Mouse (Mus musculus) E14TG2a.4 (cell line): Measurements from ENCODE around the gene Acsm3.

ENCODE experiments used
- H3K27me3 ChIP-seq: 2 replicates; pipeline ENCODE4 v1.6.1; 2014; ENCODE audit warnings: low read length, control low read depth; ENCODE audit not compliant: insufficient read depth
- H3K36me3 ChIP-seq: 2 replicates; pipeline ENCODE4 v1.6.1; 2014; ENCODE audit warnings: low read length, control low read depth; ENCODE audit not compliant: insufficient read depth
- H3K4me1 ChIP-seq: replicated peaks from 2 replicates; pipeline ENCODE4 v1.6.1; 2014; ENCODE audit warnings: low read depth, low read length, control low read depth
- H3K4me3 ChIP-seq: replicated peaks from 2 replicates; pipeline ENCODE4 v1.5.1; 2014; ENCODE audit warnings: mild to moderate bottlenecking, low read length
- H3K9me3 ChIP-seq: 2 replicates; pipeline ENCODE4 v1.6.1; 2014; ENCODE audit warnings: low read length, control low read depth
- CTCF ChIP-seq: conservative IDR thresholded peaks from 2 replicates; pipeline ENCODE4 v1.5.1; 2014; ENCODE audit warnings: low read length
- NANOG ChIP-seq: IDR thresholded peaks from 2 replicates; pipeline ENCODE4 v1.6.1; 2014; ENCODE audit warnings: borderline replicate concordance, low read length, mixed read lengths
- POU5F1 ChIP-seq: IDR thresholded peaks from 2 replicates; pipeline ENCODE4 v1.6.1; 2014; ENCODE audit warnings: low read length, borderline replicate concordance

Acsm3 gene

DNA sequence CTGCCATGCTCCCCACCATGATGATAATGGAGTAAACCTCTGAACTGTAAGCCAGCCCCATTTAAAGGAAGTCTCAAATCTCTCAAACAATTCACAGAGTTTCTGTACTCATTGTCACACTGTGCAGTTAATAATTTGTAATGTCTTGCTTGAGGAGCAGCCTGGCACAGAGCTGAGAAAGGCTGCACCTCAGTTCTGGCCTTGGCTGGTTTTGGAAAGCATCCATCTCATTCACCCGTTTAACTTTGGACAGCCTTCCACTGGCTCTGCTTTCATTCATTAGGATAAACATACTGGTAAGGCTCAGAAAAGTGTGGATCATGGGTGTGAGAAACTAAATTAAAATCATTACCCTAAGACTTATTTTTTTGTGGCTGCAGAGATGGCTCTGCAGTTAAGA lies 14.9 kb upstream of the Acsm3 start:
- TF ChIP-seq NANOG (no peak), CTCF (no peak), POU5F1 (no peak)
- H3K27me3 ChIP-seq = peaks cover 14% of the 10 kb centered on the region
- no peak overlapping the region for H3K4me3 ChIP-seq
- H3K9me3 ChIP-seq = no peaks in the 10 kb centered on the region
- H3K4me1 ChIP-seq = peaks cover 4% of the 10 kb centered on the region
- H3K36me3 ChIP-seq = no peaks in the 10 kb centered on the region

DNA sequence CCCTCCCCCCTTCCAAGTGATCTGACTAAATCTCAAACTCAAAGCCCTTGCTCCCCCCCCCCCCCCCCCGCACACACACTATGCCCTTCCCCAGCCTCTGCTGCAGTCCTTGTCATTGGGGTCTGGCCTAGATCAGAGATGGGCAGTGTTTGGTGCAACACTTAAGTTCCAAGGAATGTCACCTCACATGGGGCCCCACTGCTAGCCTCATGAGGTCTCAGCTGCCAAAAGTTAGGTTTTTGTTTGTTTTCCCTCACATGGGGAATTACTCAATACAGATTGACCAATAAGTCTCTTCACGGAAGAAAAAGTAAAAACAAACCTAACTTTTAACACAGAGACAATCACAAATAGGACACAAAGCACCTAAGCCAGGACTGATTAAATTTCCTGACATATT lies 12.0 kb upstream of the Acsm3 start:
- H3K27me3 ChIP-seq = peaks cover 3% of the 10 kb centered on the region
- no peaks in the 10 kb centered on the region for H3K9me3 ChIP-seq
- H3K4me1 ChIP-seq = peaks cover 4% of the 10 kb centered on the region
- H3K36me3 ChIP-seq = no peaks in the 10 kb centered on the region
- TF ChIP-seq POU5F1 = no peak
- no peak overlapping the region for H3K4me3 ChIP-seq

DNA sequence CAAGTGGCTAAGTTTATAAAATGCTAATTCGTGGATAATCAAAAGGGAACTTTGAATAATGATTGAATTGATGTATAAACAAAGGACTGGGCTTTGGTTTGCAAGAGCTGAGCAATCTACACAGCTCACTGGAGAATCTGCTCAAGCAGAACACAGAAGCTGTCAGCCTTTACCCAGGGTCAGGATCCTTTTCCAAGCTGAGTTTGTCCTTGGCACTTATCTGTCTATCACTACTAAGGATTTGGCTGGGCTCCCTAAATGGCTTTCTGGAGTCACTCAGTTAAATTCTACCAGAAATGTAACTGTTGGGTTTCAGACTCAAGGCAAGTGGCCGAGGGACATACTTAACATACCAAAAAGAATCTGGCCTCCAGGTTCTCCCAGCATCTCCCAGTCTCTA lies 10.8 kb upstream of the Acsm3 start:
- TF ChIP-seq CTCF (no peak), NANOG (no peak), POU5F1 (no peak)
- no peaks in the 10 kb centered on the region for H3K4me1 ChIP-seq
- H3K36me3 ChIP-seq = no peaks in the 10 kb centered on the region
- H3K9me3 ChIP-seq = no peaks in the 10 kb centered on the region
- H3K27me3 ChIP-seq = no peaks in the 10 kb centered on the region; the same call in 1 of the 2 replicates
- no peak overlapping the region for H3K4me3 ChIP-seq

DNA sequence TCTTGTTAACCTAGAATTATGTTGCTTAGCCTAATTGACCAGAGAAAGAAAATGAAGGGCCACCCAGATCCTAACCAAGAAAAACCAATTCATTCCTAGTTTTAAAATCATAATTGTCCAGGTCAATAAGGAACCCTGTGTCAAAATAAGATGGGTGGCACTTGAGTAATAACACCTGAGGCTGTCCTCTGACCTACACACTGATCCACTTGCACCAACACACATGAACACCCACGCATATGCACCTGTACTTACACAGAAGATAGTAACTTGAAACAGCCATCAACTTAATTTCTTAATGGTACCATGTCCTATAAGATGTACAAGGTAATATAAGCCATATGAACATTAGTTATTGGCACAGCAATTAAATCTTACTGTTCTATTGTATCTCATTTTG lies 7.0 kb upstream of the Acsm3 start:
- Histone ChIP-seq H3K4me3 (no peak overlapping the region), H3K36me3 (no peaks in the 10 kb centered on the region), H3K4me1 (no peaks in the 10 kb centered on the region), H3K9me3 (no peaks in the 10 kb centered on the region), H3K27me3 (peaks cover 4% of the 10 kb centered on the region; the same call in 1 of the 2 replicates)
- TF ChIP-seq NANOG = no peak
- no peak for TF ChIP-seq POU5F1
- TF ChIP-seq CTCF = no peak

DNA sequence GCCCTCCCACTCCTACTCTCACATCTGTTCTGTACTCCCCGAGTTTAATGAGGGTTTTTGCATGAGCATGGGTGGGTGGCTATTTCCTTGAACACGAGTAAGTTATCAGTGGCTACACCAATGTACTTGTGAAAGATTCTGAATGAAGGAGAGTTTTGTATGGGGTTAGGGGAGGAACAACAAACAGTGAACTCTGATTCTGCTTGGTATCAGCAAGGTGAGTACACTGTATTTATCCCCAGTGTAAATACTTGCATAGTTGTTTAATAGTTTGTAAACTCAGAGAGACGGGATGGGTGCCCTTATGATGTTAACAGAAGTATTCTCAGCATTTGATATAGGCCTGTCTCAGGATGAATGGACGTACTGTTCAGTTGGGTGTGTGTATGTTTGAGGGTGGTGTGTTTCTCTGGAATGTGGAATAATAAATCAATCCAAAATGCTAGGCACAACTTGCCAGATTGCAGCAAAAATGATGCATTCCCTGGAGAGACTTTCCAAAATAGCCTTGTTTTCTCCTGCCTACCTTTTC lies 1.5 kb downstream of the Acsm3 start:
- no peaks in the 10 kb centered on the region for H3K4me1 ChIP-seq
- TF ChIP-seq CTCF (no peak), POU5F1 (no peak), NANOG (no peak)
- peaks cover 7% of the 10 kb centered on the region; the same call in 1 of the 2 replicates for H3K27me3 ChIP-seq
- no peak overlapping the region for H3K4me3 ChIP-seq
- no peaks in the 10 kb centered on the region for H3K36me3 ChIP-seq
- peaks cover 4% of the 10 kb centered on the region; the same call in 1 of the 2 replicates for H3K9me3 ChIP-seq

DNA sequence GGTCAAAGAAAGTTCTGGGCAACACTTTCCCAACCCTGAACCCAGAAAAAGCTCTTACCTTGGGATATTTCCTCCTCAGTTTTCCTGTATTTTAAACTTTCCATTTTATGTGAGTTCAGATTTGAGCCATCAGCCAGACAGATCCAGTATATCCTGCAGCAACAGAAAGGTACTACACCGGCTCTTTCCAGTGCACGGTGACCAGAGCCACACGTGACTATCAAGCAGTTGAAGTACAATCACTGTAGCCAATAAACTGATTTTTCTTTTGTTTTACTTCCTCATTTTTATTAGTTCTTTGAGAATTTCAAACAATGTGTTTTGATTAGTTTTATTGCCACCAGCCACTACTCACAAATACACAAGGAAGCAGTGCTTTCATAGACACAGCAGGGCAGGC lies 3.7 kb downstream of the Acsm3 start:
- Histone ChIP-seq H3K4me3 (no peak overlapping the region), H3K27me3 (0 out of 2 replicates have a peak, but pooled peaks cover 3% of the 10 kb centered on the region), H3K36me3 (no peaks in the 10 kb centered on the region), H3K9me3 (peaks cover 4% of the 10 kb centered on the region; the same call in 1 of the 2 replicates), H3K4me1 (no peaks in the 10 kb centered on the region)
- TF ChIP-seq CTCF (no peak), NANOG (no peak), POU5F1 (no peak)

DNA sequence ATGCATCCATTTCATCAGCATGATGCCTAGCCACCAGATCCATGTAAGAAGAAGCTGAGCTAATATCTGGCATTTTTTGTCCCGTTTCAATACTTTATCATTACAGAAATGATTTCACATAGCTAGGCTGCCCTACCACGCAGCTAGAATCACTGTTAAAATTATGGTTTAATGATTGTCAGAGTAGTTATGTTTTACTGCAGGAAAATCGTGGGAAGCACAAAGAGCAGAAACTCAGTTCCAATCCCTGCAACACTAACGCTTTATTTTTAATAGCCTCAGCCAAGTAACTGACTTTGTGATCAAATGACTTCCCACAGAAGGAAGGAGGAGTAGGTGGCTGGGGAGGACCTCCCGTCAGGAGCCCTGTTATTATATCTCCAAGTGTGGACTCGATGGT lies 6.3 kb downstream of the Acsm3 start:
- Histone ChIP-seq H3K9me3 (no peaks in the 10 kb centered on the region), H3K27me3 (no peaks in the 10 kb centered on the region), H3K4me3 (no peak overlapping the region), H3K36me3 (no peaks in the 10 kb centered on the region), H3K4me1 (no peaks in the 10 kb centered on the region)
- TF ChIP-seq NANOG = no peak

DNA sequence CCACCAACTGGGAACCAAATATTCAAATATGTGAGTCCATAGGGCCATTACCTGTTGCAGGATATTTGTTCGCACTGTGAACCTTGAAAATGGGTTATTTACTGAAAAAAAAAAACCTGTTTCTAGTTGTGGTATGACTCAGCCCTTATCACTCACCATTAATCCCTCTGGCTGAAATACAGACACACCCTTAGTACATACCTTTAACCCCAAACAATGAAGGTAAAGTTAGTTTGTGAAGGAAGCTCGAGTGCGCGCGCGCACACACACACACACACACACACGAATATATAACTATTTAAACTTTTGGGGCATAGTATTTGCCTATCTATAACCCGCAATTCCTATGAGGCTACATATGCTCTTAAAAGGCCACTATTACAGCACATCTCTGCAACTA lies 9.2 kb downstream of the Acsm3 start:
- Histone ChIP-seq H3K9me3 (no peaks in the 10 kb centered on the region), H3K4me3 (no peak overlapping the region), H3K27me3 (no peaks in the 10 kb centered on the region), H3K4me1 (no peaks in the 10 kb centered on the region), H3K36me3 (no peaks in the 10 kb centered on the region)
- no peak for TF ChIP-seq CTCF
- TF ChIP-seq NANOG = no peak
- TF ChIP-seq POU5F1 = no peak

DNA sequence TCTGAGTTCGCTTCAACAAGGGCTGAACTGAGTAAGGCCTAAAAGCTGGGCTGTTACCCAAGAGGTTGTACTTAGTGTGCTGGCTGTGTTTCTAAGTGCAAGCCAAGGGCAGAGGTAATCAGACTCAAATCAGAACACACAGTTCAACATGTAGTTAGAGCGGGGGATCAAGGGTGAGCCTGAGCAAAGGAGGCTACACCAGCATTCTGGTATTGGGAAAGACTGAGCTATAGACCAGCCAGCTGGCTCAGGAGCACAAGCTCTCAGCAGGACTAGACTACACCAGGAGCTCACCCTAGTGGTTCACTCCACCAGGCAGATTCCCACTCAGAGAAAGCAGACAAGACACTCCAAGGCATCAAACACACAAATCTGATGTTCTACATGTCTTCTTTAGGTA lies 22.7 kb downstream of the Acsm3 start:
- Histone ChIP-seq H3K27me3 (no peaks in the 10 kb centered on the region), H3K4me1 (no peaks in the 10 kb centered on the region), H3K36me3 (peaks cover 49% of the 10 kb centered on the region), H3K4me3 (no peak overlapping the region), H3K9me3 (no peaks in the 10 kb centered on the region)
- TF ChIP-seq POU5F1 = no peak
- TF ChIP-seq CTCF = no peak
- TF ChIP-seq NANOG = no peak
